Mouse (Mus musculus) forelimb bud, embryonic 11.5 days (tissue): ENCODE measurements around the gene Ctnna3.
"Not testable (repeated sequence)": the region's sequence is repeated elsewhere in the genome, so short reads cannot be mapped to it uniquely, and the experiment has no call there.

Experiments used
- DNase-seq: peaks from one replicate; pipeline ENCODE4 v3.0.0-alpha.2; 2012; ENCODE audit warnings: low read depth, low spot score

Gene Ctnna3

GRCm38 (mm10) chr10:63429785-63430305, at the start of gene Ctnna3:
Gene Ctnna3, plus strand, starts transcription at chr10:63430098.
- peak; percentile 96 for DNase-seq

- DNase-seq, result no peak
Measured at GRCm38 (mm10) chr10:63381498-63382280, 48.2 kb upstream of the Ctnna3 start, which contains the start of gene Sirt1. Gene Sirt1, minus strand, starts transcription at chr10:63381704.

- DNase-seq, result peak; percentile 95
Measured at GRCm38 (mm10) chr10:63382372-63383279, 47.3 kb upstream of the Ctnna3 start, which contains the start of gene Dnajc12. Gene Dnajc12, plus strand, starts transcription at chr10:63382443.

GRCm38 (mm10) chr10:63385897-63386296, 44.0 kb upstream of the Ctnna3 start:
- DNase-seq, result not testable (repeated sequence)

GRCm38 (mm10) chr10:63386444-63386843, 43.5 kb upstream of the Ctnna3 start:
- peak; percentile 72 for DNase-seq

- no peak for DNase-seq
Measured at GRCm38 (mm10) chr10:63386991-63387390, 42.9 kb upstream of the Ctnna3 start.

- DNase-seq, result no peak
Measured at GRCm38 (mm10) chr10:63388948-63389347, 41.0 kb upstream of the Ctnna3 start.

- no peak for DNase-seq
Measured at GRCm38 (mm10) chr10:63396963-63397362, 32.9 kb upstream of the Ctnna3 start.

GRCm38 (mm10) chr10:63402731-63403504, 27.0 kb upstream of the Ctnna3 start:
- DNase-seq, result no peak

- no peak for DNase-seq
Measured at GRCm38 (mm10) chr10:63403636-63404035, 26.3 kb upstream of the Ctnna3 start.

- no peak for DNase-seq
Measured at GRCm38 (mm10) chr10:63410162-63410956, 19.5 kb upstream of the Ctnna3 start.

GRCm38 (mm10) chr10:63411674-63412073, 18.2 kb upstream of the Ctnna3 start:
- not testable (repeated sequence) for DNase-seq

GRCm38 (mm10) chr10:63412756-63413155, 17.1 kb upstream of the Ctnna3 start:
- DNase-seq, result no peak

GRCm38 (mm10) chr10:63415287-63415686, 14.6 kb upstream of the Ctnna3 start:
- DNase-seq, result no peak

GRCm38 (mm10) chr10:63415850-63416249, 14.0 kb upstream of the Ctnna3 start:
- DNase-seq, result no peak

- no peak for DNase-seq
Measured at GRCm38 (mm10) chr10:63417061-63417460, 12.8 kb upstream of the Ctnna3 start.

GRCm38 (mm10) chr10:63421739-63422735, 7.9 kb upstream of the Ctnna3 start, which contains the start of gene Gm7075:
Gene Gm7075, minus strand, starts transcription at chr10:63421789.
- DNase-seq, result peak; percentile 48

- DNase-seq, result no peak
Measured at GRCm38 (mm10) chr10:63422736-63422992, 7.2 kb upstream of the Ctnna3 start.
